Mouse (Mus musculus) kidney, adult 18-20 months (tissue): Measurements from ENCODE around the gene Nrg4.
"Not testable (repeated sequence)": the region's sequence is repeated elsewhere in the genome, so short reads cannot be mapped to it uniquely, and the experiment has no call there.

Experiments
- DNase-seq: peaks from one replicate; pipeline ENCODE4 v3.0.0; 2021

Nrg4 gene

DNA sequence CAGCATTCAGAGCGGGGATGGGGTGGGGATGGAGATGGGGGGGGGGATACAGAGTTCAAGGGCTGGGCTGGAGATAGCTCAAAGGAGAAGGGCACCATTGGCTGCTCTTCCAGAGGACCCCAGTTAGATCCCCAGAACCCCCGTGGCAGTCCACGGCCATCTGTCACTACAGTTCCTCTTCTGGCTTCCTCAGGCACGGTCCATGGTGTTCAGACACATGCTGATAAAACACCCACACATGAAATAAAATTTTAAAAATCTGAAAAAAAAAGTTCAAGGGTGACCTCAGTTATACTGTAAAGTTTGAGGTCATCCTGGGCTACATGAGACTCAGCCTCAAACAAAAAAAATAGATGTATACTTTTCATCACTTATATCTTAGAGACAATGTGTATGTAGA is 78.2 kb downstream of the Nrg4 start:
- DNase-seq = no peak

DNA sequence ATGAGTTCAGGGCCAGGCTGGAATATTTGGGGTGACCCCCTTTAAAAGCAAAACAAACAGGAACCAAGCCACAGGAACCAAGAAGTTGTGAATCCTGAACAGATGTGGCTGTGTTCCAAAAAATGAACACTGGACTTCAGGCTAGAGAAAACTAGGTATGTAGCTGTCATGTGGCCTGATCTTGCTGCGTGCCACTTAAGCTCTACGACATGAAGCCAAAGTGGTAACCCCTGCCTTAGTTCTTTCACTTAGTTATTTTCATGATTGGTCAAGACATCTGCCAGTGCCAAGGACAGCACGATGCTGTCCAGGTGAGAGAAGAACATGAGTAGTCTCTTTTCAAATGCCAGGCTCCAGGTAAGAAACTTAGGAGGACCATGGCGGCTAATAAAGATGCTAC is 79.7 kb downstream of the Nrg4 start:
- DNase-seq = no peak

GRCm38 (mm10) chr9:55246440-55246839 is 80.2 kb downstream of the Nrg4 start:
- no peak for DNase-seq

DNA sequence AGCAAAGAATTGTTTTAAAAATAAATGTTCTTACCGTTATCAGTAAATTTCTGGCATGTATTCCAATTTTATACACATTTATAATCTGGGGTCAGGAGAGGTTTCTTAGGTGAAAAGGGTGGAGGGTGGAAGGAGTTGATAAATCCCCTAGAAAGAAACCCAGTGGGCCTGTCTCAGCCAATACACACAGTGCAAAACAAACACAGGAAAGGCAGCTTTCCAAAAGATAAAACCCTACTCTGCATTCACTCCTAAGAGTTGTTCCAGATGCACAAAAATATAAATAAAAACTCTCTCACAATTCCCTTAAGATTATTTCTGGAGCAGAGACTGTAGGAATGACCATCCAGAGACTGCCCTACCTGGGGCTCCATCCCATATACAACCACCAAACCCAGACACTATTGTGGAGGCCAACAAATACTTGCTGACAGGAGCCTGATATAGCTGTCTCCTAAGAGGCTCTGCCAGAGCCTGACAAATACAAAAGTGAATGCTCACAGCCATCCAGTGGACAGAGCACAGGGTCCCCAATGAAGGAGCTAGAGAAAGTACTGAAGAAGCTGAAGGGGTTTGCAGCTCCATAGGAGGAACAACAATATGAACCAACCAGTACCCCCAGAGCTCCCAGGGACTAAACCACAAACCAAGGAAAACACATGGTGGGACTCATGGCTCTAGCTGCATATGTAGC is 81.4 kb downstream of the Nrg4 start:
- not testable (repeated sequence) for DNase-seq

- DNase-seq = no peak
These were observed 82.6 kb downstream of the Nrg4 start for GRCm38 (mm10) chr9:55244079-55244478.

GRCm38 (mm10) chr9:55243280-55243679 is 83.4 kb downstream of the Nrg4 start:
- no peak for DNase-seq

- DNase-seq = peak; percentile 23
These were observed 84.6 kb downstream of the Nrg4 start for GRCm38 (mm10) chr9:55241863-55242685.

DNA sequence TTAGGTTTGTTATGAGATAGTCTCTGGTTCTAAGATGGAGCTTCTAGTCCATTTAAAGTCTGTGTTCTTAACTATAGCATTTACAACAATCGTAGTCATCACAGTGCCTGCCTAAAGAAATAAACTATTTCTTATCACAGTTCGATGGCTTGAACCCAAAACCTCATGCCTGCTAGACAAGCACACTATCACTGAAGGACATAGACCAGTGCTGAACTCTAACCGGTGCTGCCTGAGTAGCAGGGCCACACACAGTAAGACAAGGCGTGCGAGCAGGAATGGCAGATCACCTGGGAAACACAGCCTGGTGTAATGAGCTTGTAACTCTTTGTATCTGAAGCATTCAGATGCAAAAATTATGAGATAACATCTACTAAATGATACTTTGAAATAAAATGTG is 85.8 kb downstream of the Nrg4 start:
- no peak for DNase-seq

DNA sequence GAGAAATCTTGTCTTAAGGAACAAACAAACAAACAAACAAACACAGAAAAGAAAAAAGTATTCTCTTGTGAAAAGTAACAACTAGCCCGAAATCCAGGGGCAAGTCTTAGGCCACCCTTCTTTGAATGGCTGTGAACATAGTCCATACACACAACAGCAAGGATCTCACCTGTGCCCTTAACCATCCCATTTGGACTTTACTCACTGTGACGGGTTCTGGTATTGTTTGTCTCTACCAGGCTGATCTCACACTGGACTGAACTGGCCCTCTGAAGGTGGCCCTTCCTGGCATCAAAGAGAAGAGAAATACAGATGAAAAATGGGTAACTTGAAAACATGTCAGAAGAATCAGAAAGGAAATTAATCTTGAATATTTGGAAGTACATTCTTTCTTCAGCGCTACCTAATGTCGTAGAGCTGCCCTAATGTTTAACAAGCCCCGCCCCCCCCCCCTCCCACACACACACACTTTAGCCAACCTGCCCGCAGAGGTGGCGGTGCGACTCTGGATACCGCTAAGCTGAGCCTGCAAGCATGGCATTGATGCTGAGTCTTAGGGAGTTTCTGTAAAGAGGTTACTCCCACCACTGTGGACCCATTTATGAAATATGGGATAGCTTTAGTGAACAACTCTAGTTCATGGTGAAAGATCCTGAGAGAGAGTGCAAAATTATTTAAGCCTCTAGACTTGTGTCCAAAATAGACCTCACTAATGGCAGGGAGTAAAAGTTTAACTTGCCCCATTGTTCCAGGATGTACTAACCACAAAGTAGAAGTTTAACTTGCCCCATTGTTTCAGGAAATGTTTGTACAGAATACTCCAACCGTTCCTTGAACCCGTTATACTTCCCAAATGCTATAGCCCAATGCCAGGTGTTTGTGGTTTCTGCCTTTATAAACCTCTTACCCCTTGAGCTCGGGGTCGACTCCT is 90.1 kb downstream of the Nrg4 start:
- DNase-seq = no peak

GRCm38 (mm10) chr9:55233076-55233475 is 93.6 kb downstream of the Nrg4 start:
- peak; percentile 79 for DNase-seq

- DNase-seq = no peak
These were observed 94.1 kb downstream of the Nrg4 start for GRCm38 (mm10) chr9:55232586-55232985.

- no peak for DNase-seq
These were observed 94.5 kb downstream of the Nrg4 start for GRCm38 (mm10) chr9:55232110-55232509.

GRCm38 (mm10) chr9:55231544-55231943 is 95.1 kb downstream of the Nrg4 start:
- DNase-seq = peak; percentile 36

DNA sequence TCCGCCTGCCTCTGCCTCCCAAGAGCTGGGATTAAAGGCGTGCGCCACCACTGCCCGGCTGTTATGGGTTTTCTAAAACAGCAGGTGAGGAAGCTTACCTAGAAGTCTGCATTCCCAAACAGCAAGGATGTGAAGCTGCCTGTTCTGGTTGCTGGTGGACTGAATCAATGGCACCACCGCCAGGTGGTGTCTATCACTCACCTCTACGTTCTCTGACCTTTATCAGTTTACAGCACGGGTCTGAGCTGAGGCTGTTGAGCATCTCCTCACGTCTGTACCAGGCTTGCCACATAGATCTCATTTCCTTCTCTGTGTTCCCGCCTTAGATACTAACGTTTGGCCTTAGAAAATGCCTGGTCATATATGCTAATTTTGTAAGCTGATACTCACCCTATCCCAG is 97.6 kb downstream of the Nrg4 start:
- no peak for DNase-seq

DNA sequence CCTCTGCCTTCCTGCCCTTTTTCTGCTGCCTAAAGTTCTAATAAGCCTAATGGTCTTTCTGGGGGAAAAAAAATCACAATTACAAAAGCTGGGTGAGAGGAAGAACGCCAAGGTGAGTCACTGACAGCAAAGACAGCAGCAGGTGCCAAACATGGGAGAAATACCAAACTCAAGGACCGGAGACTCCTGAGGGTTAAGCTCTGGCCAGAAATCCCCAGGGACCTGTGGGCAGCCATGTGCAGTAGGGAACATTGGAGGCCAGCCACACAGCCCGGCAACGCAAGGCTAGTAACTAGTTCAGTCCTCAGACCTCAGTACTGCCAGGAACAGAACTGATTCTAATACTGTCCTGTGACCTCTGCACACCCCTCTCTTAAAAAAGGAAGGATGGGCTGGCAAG is 98.5 kb downstream of the Nrg4 start:
- no peak for DNase-seq

GRCm38 (mm10) chr9:55226251-55226650 is 100.4 kb downstream of the Nrg4 start:
- DNase-seq = no peak

DNA sequence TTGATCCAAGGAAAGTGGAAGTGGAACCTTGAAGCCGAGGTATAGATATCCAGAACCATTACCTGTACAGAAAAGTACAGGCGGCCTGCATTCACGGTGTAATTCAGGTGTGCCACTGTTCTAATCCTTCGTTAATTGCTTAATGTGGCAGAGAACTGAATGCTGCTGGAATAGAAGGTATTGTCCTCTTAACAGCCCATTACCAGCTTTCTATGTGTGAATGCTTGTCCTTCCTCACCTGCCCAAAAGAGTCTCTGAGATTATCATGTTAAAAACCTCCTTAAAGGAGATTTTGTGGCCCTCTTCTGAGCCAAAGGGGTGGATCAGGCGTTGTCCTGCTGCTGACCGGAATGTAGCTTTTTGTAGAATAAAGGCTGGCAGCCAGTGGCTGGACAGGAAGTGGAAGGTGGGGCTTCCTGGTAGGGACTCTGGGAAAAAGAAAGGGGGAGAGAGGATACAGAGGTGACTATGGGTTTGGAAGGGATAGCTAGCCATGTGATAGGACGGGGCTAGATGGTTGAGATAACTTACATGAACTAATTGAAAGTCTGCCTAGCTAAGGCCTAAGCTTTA is 101.4 kb downstream of the Nrg4 start:
- DNase-seq = no peak

DNA sequence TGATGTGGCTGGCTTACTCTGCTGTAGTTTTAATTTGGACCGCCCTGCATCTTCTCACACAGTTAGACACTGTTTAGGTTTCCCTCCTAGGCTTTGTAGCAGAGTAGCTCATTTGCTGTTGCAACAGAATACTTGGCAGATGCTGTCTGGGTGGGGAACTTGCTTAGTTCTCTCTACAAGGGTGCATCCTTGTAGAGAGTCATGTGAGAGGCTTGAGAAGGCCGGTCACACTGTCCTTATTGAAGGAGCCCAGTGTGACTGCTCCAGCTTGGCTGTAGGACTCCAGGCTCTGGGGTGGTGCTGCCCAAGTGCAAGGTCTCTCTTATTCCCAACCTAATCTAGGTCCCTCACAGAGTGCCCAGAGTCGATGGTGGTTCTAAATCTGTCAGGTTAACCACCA is 109.3 kb downstream of the Nrg4 start:
- DNase-seq = no peak

DNA sequence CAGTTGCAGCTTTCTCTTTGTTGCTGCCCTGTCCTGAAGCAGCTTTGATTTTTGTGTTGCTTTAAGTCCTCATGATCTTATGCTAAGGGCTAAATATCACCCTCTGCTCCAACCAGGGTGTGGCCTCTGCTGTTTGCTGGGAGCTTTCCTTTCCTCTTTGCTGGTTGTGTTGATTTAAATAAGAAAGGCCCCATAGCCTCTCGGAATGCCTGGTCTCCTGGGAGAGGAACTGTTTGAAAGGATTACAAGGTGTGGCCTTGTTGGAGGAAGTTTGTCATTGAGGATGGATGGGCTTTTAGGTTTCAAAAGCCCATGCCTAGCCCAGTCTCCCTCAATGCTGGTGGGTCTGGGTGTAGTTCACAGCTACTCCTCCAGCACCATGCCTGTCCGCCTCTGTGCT is 110.6 kb downstream of the Nrg4 start:
- DNase-seq = no peak

GRCm38 (mm10) chr9:55215648-55216047 is 111.0 kb downstream of the Nrg4 start:
- DNase-seq = no peak

DNA sequence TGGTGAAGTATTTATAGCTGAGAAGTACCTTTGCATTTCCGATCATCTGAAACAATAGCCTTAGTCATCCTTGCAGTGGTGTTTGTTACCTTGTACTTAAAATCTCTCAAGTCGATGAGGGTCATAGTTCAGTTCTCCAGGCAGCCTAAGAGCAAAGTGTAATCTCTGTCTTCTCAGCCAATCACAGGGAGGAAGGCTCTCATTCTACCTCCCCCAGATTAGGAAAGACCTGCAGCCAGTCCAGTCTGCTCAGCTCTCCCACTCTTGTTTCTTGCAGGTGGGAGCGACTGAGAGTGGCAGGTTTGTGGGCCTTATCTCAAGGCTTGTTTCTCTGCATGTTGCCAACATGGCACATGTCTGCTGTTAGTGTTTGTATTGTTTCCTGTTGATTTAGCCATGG is 111.6 kb downstream of the Nrg4 start:
- DNase-seq = no peak

DNA sequence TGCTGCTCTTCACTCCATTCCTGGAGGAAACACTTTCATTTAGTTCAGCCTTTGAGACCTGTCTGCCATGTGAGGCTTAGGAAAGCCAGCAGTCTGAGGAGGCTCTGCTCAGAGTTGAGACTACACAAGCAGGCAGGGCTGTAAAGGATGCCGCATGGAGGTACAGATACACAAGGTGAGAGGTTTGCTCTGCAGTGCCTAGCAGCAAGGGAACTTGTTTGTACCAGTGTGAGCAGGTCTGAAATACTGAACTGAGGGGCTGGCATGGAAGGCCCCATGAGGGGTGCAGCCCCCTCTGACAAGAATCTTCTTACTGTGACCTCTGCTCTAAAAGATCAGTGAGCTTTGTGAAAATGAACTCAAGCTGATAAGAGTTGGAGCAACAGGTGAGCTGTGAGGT is 113.2 kb downstream of the Nrg4 start:
- no peak for DNase-seq

- peak; percentile 35 for DNase-seq
These were observed 115.0 kb downstream of the Nrg4 start for GRCm38 (mm10) chr9:55211611-55212010.
